Mouse (Mus musculus) heart, embryonic 14.5 days (tissue): ENCODE measurements at regions not wholly inside any gene's neighbourhood (a gene's known extent, or its start where the extent isn't known, plus 50 kb on each side); places are given as distances from the start of the nearest gene placed in this dataset.

Experiments
- ATAC-seq: fragments of 200-750 bp; cut with Nextera tagmentation; 2 replicates; pipeline ENCODE4 v1.8.0; 2017; ENCODE audit warnings: low read depth, moderate TSS enrichment; ENCODE audit not compliant: insufficient number of reproducible peaks, insufficient read depth, low FRiP score
- H3K27ac ChIP-seq, 2 experiments: fragments of 200-500 bp in 1 of 2; fragments of 300-500 bp in 1 of 2; sonication (generic) in 1 of 2; replicated peaks in 1 of 2; 2 replicates each; pipeline ENCODE4 v1.5.1; 2012 to 2014; ENCODE audit warnings: low read depth in 2 of 2, low read length in 2 of 2, control low read depth in 1 of 2, mild to moderate bottlenecking in 1 of 2, mixed read lengths in 1 of 2; ENCODE audit not compliant: control insufficient read depth in 1 of 2, insufficient read depth in 1 of 2
- H3K27me3 ChIP-seq: fragments of 300-500 bp; sonication (generic); 2 replicates; pipeline ENCODE4 v1.6.1; 2014; ENCODE audit warnings: mild to moderate bottlenecking, low read length, control low read depth; ENCODE audit not compliant: control insufficient read depth, insufficient read depth
- H3K36me3 ChIP-seq: fragments of 300-500 bp; sonication (generic); 2 replicates; pipeline ENCODE4 v1.6.1; 2014; ENCODE audit warnings: mild to moderate bottlenecking, control low read depth, low read length, mixed read lengths; ENCODE audit not compliant: control insufficient read depth, insufficient read depth
- H3K4me1 ChIP-seq, 2 experiments: fragments of 200-500 bp in 1 of 2; fragments of 300-500 bp in 1 of 2; sonication (generic) in 1 of 2; 2 replicates each; pipeline ENCODE4 v1.6.1; 2012 to 2014; ENCODE audit warnings: low read length in 2 of 2, control low read depth in 1 of 2, mixed read lengths in 1 of 2; ENCODE audit not compliant: control insufficient read depth in 2 of 2, insufficient read depth in 2 of 2
- H3K4me2 ChIP-seq: fragments of 300-500 bp; sonication (generic); 2 replicates; pipeline ENCODE4 v1.6.1; 2014; ENCODE audit warnings: mild to moderate bottlenecking, low read length
- H3K4me3 ChIP-seq, 2 experiments: fragments of 200-500 bp in 1 of 2; fragments of 300-500 bp in 1 of 2; sonication (generic) in 1 of 2; 2 replicates each; pipeline ENCODE4 v1.5.1; 2012 to 2014; ENCODE audit warnings: low read length in 2 of 2, mild to moderate bottlenecking in 2 of 2, control low read depth in 1 of 2, low read depth in 1 of 2, moderate library complexity in 1 of 2; ENCODE audit not compliant: control insufficient read depth in 1 of 2, insufficient read depth in 1 of 2
- H3K9ac ChIP-seq: fragments of 300-500 bp; sonication (generic); 2 replicates; pipeline ENCODE4 v1.6.1; 2014; ENCODE audit warnings: mild to moderate bottlenecking, low read length
- H3K9me3 ChIP-seq: fragments of 300-500 bp; sonication (generic); 2 replicates; pipeline ENCODE4 v1.6.1; 2016; ENCODE audit warnings: low read length, control low read depth; ENCODE audit not compliant: control insufficient read depth
- WGBS: fragments of 180-500 bp; shearing (Covaris S2); extraction: QIAGEN DNeasy Blood & Tissue Kit; methylation state at CpG from one replicate; pipeline ENCODE4 v1.1.7; 2014; 5-methylcytosine and 5-hydroxymethylcytosine counted together

- Histone ChIP-seq H3K4me3 (no peak overlapping the region), H3K4me1 (no peaks in the 10 kb centered on the region; a peak in 1 of 4 replicates), H3K4me2 (no peak overlapping the region), H3K36me3 (no peaks in the 10 kb centered on the region), H3K27me3 (no peaks in the 10 kb centered on the region), H3K9me3 (no peaks in the 10 kb centered on the region), H3K9ac (no peak overlapping the region), H3K27ac (no peak overlapping the region)
- ATAC-seq: no peak
- 57% methylated on average over 6 of the region's 6 CpGs for WGBS
Observed at GRCm38 (mm10) chr3:149305011-149305413, 314.7 kb upstream of the Adgrl2 start.

- H3K36me3 ChIP-seq: no peaks in the 10 kb centered on the region
- no peak overlapping the region for H3K9ac ChIP-seq
- H3K27ac ChIP-seq: no peak overlapping the region
- H3K4me1 ChIP-seq: no peaks in the 10 kb centered on the region; a peak in 1 of 4 replicates
- H3K4me3 ChIP-seq: no peak overlapping the region
- no peak for ATAC-seq
- no peaks in the 10 kb centered on the region for H3K27me3 ChIP-seq
- H3K4me2 ChIP-seq: no peak overlapping the region
- H3K9me3 ChIP-seq: no peaks in the 10 kb centered on the region
- WGBS: 81% methylated on average over 5 of the region's 5 CpGs
Observed at GRCm38 (mm10) chr3:149303418-149303817, 313.1 kb upstream of the Adgrl2 start.

- Histone ChIP-seq H3K9ac (no peak overlapping the region), H3K36me3 (no peaks in the 10 kb centered on the region), H3K27me3 (no peaks in the 10 kb centered on the region), H3K9me3 (no peaks in the 10 kb centered on the region), H3K4me3 (no peak overlapping the region), H3K27ac (no peak overlapping the region), H3K4me2 (no peak overlapping the region), H3K4me1 (no peaks in the 10 kb centered on the region)
- ATAC-seq: no peak
- 77% methylated on average over 4 of the region's 4 CpGs for WGBS
Observed at GRCm38 (mm10) chr3:149300002-149300401, 309.6 kb upstream of the Adgrl2 start.

- H3K9ac ChIP-seq: no peak overlapping the region
- H3K9me3 ChIP-seq: no peaks in the 10 kb centered on the region
- no peak overlapping the region for H3K4me3 ChIP-seq
- no peaks in the 10 kb centered on the region for H3K4me1 ChIP-seq
- WGBS: 72% methylated on average over 10 of the region's 10 CpGs
- H3K27me3 ChIP-seq: no peaks in the 10 kb centered on the region
- ATAC-seq: no peak
- no peak overlapping the region for H3K27ac ChIP-seq
- H3K4me2 ChIP-seq: no peak overlapping the region
- H3K36me3 ChIP-seq: no peaks in the 10 kb centered on the region
Observed at GRCm38 (mm10) chr3:149296419-149296962, 306.1 kb upstream of the Adgrl2 start.

- Histone ChIP-seq H3K27ac (no peak overlapping the region), H3K4me3 (no peak overlapping the region), H3K4me1 (no peaks in the 10 kb centered on the region), H3K27me3 (no peaks in the 10 kb centered on the region), H3K36me3 (no peaks in the 10 kb centered on the region), H3K9ac (no peak overlapping the region), H3K9me3 (no peaks in the 10 kb centered on the region), H3K4me2 (no peak overlapping the region)
- WGBS: 76% methylated on average over 6 of the region's 7 CpGs
- no peak for ATAC-seq
Observed at GRCm38 (mm10) chr3:149295942-149296341, 305.6 kb upstream of the Adgrl2 start.

- no peak overlapping the region for H3K9ac ChIP-seq
- 82% methylated on average over 10 of the region's 10 CpGs for WGBS
Observed at GRCm38 (mm10) chr3:149295257-149295831, 305.0 kb upstream of the Adgrl2 start.

GRCm38 (mm10) chr3:149294445-149294844 is 304.1 kb upstream of the Adgrl2 start:
- H3K9ac ChIP-seq: no peak overlapping the region
- no peak overlapping the region for H3K27ac ChIP-seq
- H3K4me1 ChIP-seq: no peaks in the 10 kb centered on the region
- ATAC-seq: no peak
- H3K4me2 ChIP-seq: no peak overlapping the region
- H3K36me3 ChIP-seq: no peaks in the 10 kb centered on the region
- H3K27me3 ChIP-seq: no peaks in the 10 kb centered on the region
- no peaks in the 10 kb centered on the region for H3K9me3 ChIP-seq
- no peak overlapping the region for H3K4me3 ChIP-seq
- WGBS: 75% methylated on average over 4 of the region's 4 CpGs

More at GRCm38 (mm10) chr3:149295257-149295831, 305.0 kb upstream of the Adgrl2 start:
- ATAC-seq: no peak
- Histone ChIP-seq H3K36me3 (no peaks in the 10 kb centered on the region), H3K4me3 (no peak overlapping the region), H3K9me3 (no peaks in the 10 kb centered on the region), H3K27me3 (no peaks in the 10 kb centered on the region), H3K4me2 (no peak overlapping the region), H3K4me1 (no peaks in the 10 kb centered on the region), H3K27ac (no peak overlapping the region)

GRCm38 (mm10) chr3:149292459-149292858 is 302.1 kb upstream of the Adgrl2 start:
- H3K4me2 ChIP-seq: no peak overlapping the region
- 93% methylated on average over 3 of the region's 3 CpGs for WGBS
- no peaks in the 10 kb centered on the region for H3K9me3 ChIP-seq
- ATAC-seq: no peak
- H3K36me3 ChIP-seq: no peaks in the 10 kb centered on the region
- H3K4me3 ChIP-seq: no peak overlapping the region
- no peaks in the 10 kb centered on the region for H3K4me1 ChIP-seq
- no peak overlapping the region for H3K9ac ChIP-seq
- H3K27ac ChIP-seq: no peak overlapping the region
- H3K27me3 ChIP-seq: no peaks in the 10 kb centered on the region
